In the genomic region with DNA sequence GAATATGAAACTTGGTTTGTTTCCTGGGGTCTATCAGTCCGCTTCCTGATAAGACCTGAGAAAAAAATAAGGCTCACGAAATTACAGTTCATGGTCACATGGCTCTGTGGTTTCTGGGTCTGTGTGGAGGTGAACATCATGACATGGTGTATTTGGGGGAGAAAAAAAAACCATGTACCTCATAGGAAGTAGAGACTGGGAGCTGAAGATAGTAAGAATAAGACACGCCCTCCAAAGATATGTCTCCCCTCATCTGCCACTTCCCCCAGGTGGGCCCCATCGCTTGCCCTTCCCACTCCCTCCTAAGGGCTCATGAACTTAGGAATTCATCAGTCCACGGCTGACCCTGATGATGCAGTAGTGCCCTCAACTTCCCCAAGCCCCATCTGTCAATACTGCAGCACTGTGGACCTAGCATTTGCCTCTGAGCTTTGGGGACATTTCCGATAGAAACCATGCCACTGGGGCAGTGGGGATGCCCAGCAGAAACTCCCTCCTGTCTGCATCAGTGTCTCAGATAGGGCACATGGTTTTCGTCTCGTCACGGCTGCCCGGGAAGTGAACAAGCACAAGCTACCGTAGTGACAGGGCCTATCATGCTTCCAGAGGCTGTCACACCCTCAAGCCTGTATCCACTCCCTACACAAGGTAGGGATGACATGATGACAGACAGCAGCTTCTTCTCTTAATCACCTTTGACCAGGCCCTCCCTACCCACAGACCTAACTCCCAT, we compare ENCODE assay signal across 14 mouse cellular contexts. TPM values are rescaled to one million over a fixed set of nuclear protein-coding genes. Genes with fewer than 3 reads are reported as not detected.
DNase-seq lines count a peak whose midpoint lies in the region; ATAC-seq lines count a peak whose summit lies in the region.
"Had no signal": no experiment of that assay in that cellular context is flagged by ENCODE, and none has a peak within 500 bp of the region (broad histone marks: within the 10 kb centered on the region; RNA-seq: fewer than 3 reads in every experiment).

No protein-coding gene starts in this region.

- 0 out of 2 replicates have a peak, but pooled peaks have one; percentile 15 for ATAC-seq in heart, embryonic 13.5 days (ENCODE audit: extremely low read depth, insufficient number of reproducible peaks, low FRiP score, low TSS enrichment)
- ATAC-seq in megakaryocyte, adult 5-6 weeks (ENCODE audit: poor library complexity, severe bottlenecking), result no peak
- ATAC-seq in erythroid progenitor cell, adult 5-6 weeks (replicated peaks; ENCODE audit: low FRiP score, poor library complexity, severe bottlenecking), result peak; percentile 78
- ATAC-seq in megakaryocyte-erythroid progenitor cell, adult 5-6 weeks (replicated peaks; ENCODE audit: low FRiP score, low TSS enrichment, poor library complexity, severe bottlenecking), result peak; percentile 87
- no peak for ATAC-seq in forebrain, embryonic 11.5 days (replicated peaks; ENCODE audit: low FRiP score)

- H3K9ac ChIP-seq in heart, embryonic 13.5 days, result peak overlapping the region; percentile 20; the same call in 1 of the 2 replicates
- H3K9ac ChIP-seq in forebrain, embryonic 11.5 days (ENCODE audit: low read length), result no peak overlapping the region
- H3K9ac ChIP-seq: hindbrain, embryonic 13.5 days had no signal

- H3K9me3 ChIP-seq in heart, embryonic 13.5 days, result no peaks in the 10 kb centered on the region
- H3K9me3 ChIP-seq in megakaryocyte, embryonic 14.5 days, result no peaks in the 10 kb centered on the region
- no peaks in the 10 kb centered on the region for H3K9me3 ChIP-seq in forebrain, embryonic 11.5 days (ENCODE audit: control insufficient read depth, low read length)
- H3K9me3 ChIP-seq: hindbrain, embryonic 13.5 days had no signal

- H3K27ac ChIP-seq in heart, embryonic 13.5 days (replicated peaks), result peak overlapping the region; percentile 98
- no peak overlapping the region for H3K27ac ChIP-seq in forebrain, embryonic 11.5 days (ENCODE audit: low read depth, low read length)
- H3K27ac ChIP-seq: left cerebral cortex, adult 2 months had no signal

- no peak for DNase-seq in heart, postnatal 10 days
- DNase-seq in cerebellum, postnatal 25 days, result no peak
- DNase-seq in forebrain, embryonic 11.5 days (ENCODE audit: low spot score), result no peak
- DNase-seq: adrenal gland, postnatal 14 days; cerebellum, adult 18-20 months; kidney, postnatal 14 days; thymus, postnatal 14 days had no signal

- H3K4me2 ChIP-seq in heart, embryonic 13.5 days, result peak overlapping the region; percentile 31
- H3K4me2 ChIP-seq in forebrain, embryonic 11.5 days (ENCODE audit: low read depth, low read length, severe bottlenecking), result no peak overlapping the region
- H3K4me2 ChIP-seq: hindbrain, embryonic 13.5 days had no signal

- 36% methylated on average over 11 of the region's 11 CpGs for WGBS in heart, embryonic 13.5 days
- 90% methylated on average over 11 of the region's 11 CpGs for WGBS in forebrain, embryonic 11.5 days

- peaks cover 50% of the 10 kb centered on the region for H3K36me3 ChIP-seq in heart, embryonic 13.5 days
- H3K36me3 ChIP-seq in megakaryocyte, embryonic 14.5 days (replicated peaks; ENCODE audit: low read length), result peaks cover 84% of the 10 kb centered on the region
- no peaks in the 10 kb centered on the region for H3K36me3 ChIP-seq in forebrain, embryonic 11.5 days (ENCODE audit: control insufficient read depth, insufficient read depth, low read length)

- H3K4me3 ChIP-seq in heart, embryonic 13.5 days, result no peak overlapping the region
- peak overlapping the region; percentile 85 for H3K4me3 ChIP-seq in megakaryocyte, embryonic 14.5 days (replicated peaks)
- H3K4me3 ChIP-seq in forebrain, embryonic 11.5 days (ENCODE audit: low read depth, low read length), result no peak overlapping the region
- H3K4me3 ChIP-seq: hindbrain, embryonic 13.5 days; left cerebral cortex, adult 2 months had no signal

- no peaks in the 10 kb centered on the region for H3K27me3 ChIP-seq in heart, embryonic 13.5 days (replicated peaks)
- H3K27me3 ChIP-seq in megakaryocyte, embryonic 14.5 days (replicated peaks), result no peaks in the 10 kb centered on the region
- H3K27me3 ChIP-seq in forebrain, embryonic 11.5 days (ENCODE audit: control insufficient read depth, insufficient read depth, low read length), result no peaks in the 10 kb centered on the region
- H3K27me3 ChIP-seq: hindbrain, embryonic 13.5 days had no signal

- intact Hi-C loops in heart, postnatal 10 days (cut with DNase I), result no loop called here

- H3K4me1 ChIP-seq in heart, embryonic 13.5 days, result peaks cover 80% of the 10 kb centered on the region
- peaks cover 88% of the 10 kb centered on the region for H3K4me1 ChIP-seq in megakaryocyte, embryonic 14.5 days
- H3K4me1 ChIP-seq in forebrain, embryonic 11.5 days (replicated peaks; ENCODE audit: control insufficient read depth, insufficient read depth, low read length), result peaks cover 10% of the 10 kb centered on the region; the same call in 1 of the 2 replicates

RNA-seq across cellular contexts. Expression of gene Gmpr, which starts 20.2 kb away (rescaled TPM):
- 179 and 199 TPM in 2 replicates for polyA plus RNA-seq in heart, embryonic 13.5 days (2015; fragmentation: Nextera tagmentation; extraction: Ambion mirVana)
- total RNA-seq in heart, postnatal 10 days (2021), result 100 to 1,000 TPM; 221 to 255 TPM
- polyA plus RNA-seq in megakaryocyte, embryonic 14.5 days (2012; ENCODE audit: insufficient read depth, low replicate concordance), result 140 and 296 TPM in 2 replicates
- 1.7 and 2.0 TPM in 2 replicates for total RNA-seq in megakaryocyte, adult 5-6 weeks (2015)
- 1.0 and 1.1 TPM in 2 replicates for total RNA-seq in megakaryocyte, adult 5-6 weeks (2017)
- total RNA-seq in erythroid progenitor cell, adult 5-6 weeks (2015; ENCODE audit: low replicate concordance), result 5.0 and 10.5 TPM in 2 replicates
- 1.2 and 1.8 TPM in 2 replicates for total RNA-seq in erythroid progenitor cell, adult 5-6 weeks (2017; ENCODE audit: low replicate concordance)
- total RNA-seq in megakaryocyte-erythroid progenitor cell, adult 5-6 weeks (2014; fragmentation: Nextera tagmentation), result 1.9 and 7.8 TPM in 2 replicates
- 2.4 and 9.6 TPM in 2 replicates for total RNA-seq in megakaryocyte-erythroid progenitor cell, adult 5-6 weeks (2017)
- 20.3 and 20.5 TPM in 2 replicates for polyA plus RNA-seq in forebrain, embryonic 11.5 days (2014; fragmentation: Nextera tagmentation; extraction: Ambion mirVana)

Comparison
In these comparisons a context has a peak if more than half of its experiments do, and no peak if none do; other contexts are left out.
1. ATAC-seq: peak in heart, embryonic 13.5 days (single experiment), erythroid progenitor cell, adult 5-6 weeks (single experiment) and megakaryocyte-erythroid progenitor cell, adult 5-6 weeks (single experiment); none in megakaryocyte, adult 5-6 weeks (single experiment) and forebrain, embryonic 11.5 days (single experiment).
2. RNA of gene Gmpr, which starts 20.2 kb away (total RNA-seq): 221 to 255 TPM in heart, postnatal 10 days; 1.2 to 10.5 TPM in erythroid progenitor cell, adult 5-6 weeks, 1.9 to 9.6 TPM in megakaryocyte-erythroid progenitor cell, adult 5-6 weeks and 1.0 to 2.0 TPM in megakaryocyte, adult 5-6 weeks; every median in the first group is over 10 times any median in the second.